Mouse (Mus musculus): ENCODE results near the gene Gm11115.

Gene Gm11115

DNA sequence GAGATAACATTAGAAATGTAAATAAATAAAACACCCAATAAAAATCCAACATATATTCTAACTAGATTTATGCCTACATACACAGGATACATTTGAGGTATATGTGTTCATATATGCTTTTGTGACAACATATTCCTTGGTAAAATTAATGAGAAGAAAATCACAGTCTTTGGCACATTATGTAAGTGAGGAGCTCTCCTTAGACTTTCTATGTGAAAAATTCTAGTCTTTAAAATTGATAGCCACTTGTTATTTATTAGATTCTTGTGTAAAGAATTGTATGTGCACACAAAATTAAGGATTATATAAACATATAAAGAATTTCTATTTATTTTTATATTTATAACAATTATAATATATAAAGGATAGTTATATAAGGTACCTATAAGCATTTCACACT, at the start of gene Gm11115:
Gene Gm11115, minus strand, starts transcription at position 101 of the 400 bp plus-strand sequence.
- DNase-seq, result no peak

DNA sequence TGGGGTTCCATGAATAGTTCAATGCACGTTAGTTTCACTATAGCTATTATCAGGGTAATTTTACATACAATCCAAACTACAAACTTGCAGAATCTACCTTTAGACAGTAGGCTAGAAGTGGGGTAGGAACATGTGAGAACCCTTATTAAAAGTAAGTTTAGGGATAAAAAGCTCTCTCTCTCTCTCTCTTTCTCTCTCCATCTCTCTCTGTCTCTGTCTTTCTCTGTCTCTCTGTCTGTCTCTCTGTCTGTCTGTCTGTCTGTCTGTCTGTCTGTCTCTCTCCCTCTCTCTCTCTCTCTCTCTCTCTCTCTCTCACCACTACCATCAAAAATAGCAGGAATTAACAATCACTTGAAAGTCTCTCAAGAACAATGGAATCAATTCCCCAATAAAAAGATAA, 42.5 kb downstream of the Gm11115 start, which contains the start of gene Gm11116:
Gene Gm11116, minus strand, starts transcription at position 101 of the 400 bp plus-strand sequence.
- no peak for DNase-seq
